Mouse (Mus musculus): ENCODE data around the gene Oxgr1. TPM values are rescaled to one million over a fixed set of nuclear protein-coding genes. Genes with fewer than 3 reads are reported as not detected.

The Oxgr1 gene
- polyA plus RNA-seq, 1 experiment = 0.04 TPM

GRCm38 (mm10) chr14:119981314-119981713 is 60.9 kb downstream of the Oxgr1 start:
- Histone ChIP-seq H3K4me3 (ENCODE audit: control insufficient read depth, insufficient read depth, low read length) (no peak overlapping the region), H3K27ac (ENCODE audit: control insufficient read depth, insufficient read depth, low read length) (no peak overlapping the region), H3K36me3 (ENCODE audit: control insufficient read depth, insufficient read depth, low read length) (no peaks in the 10 kb centered on the region), H3K27me3 (ENCODE audit: control insufficient read depth, insufficient read depth, low read length) (no peaks in the 10 kb centered on the region), H3K4me1 (replicated peaks; ENCODE audit: control insufficient read depth, insufficient read depth, low read length) (no peaks in the 10 kb centered on the region)
- DNase-seq = no peak
- TF ChIP-seq POLR2A (IDR thresholded peaks at IDR 0.05; ENCODE audit: control insufficient read depth, extremely low read depth, insufficient read depth, low read length, poor library complexity) (no peak), CTCF (IDR thresholded peaks at IDR 0.05; ENCODE audit: borderline replicate concordance, control insufficient read depth, extremely low read depth, insufficient read depth, low read length, poor library complexity) (no peak)
- WGBS = 72% methylated on average over 5 of the region's 5 CpGs

GRCm38 (mm10) chr14:119980698-119981235 is 61.5 kb downstream of the Oxgr1 start:
- no peak for DNase-seq
- Histone ChIP-seq H3K4me1 (replicated peaks; ENCODE audit: control insufficient read depth, insufficient read depth, low read length) (no peaks in the 10 kb centered on the region), H3K4me3 (ENCODE audit: control insufficient read depth, insufficient read depth, low read length) (no peak overlapping the region), H3K27ac (ENCODE audit: control insufficient read depth, insufficient read depth, low read length) (no peak overlapping the region), H3K27me3 (ENCODE audit: control insufficient read depth, insufficient read depth, low read length) (no peaks in the 10 kb centered on the region), H3K36me3 (ENCODE audit: control insufficient read depth, insufficient read depth, low read length) (no peaks in the 10 kb centered on the region)
- no peak for TF ChIP-seq POLR2A (IDR thresholded peaks at IDR 0.05; ENCODE audit: control insufficient read depth, extremely low read depth, insufficient read depth, low read length, poor library complexity)
- WGBS = 93% methylated on average over 6 of the region's 6 CpGs

Other genes with a start within 250 kb of the Oxgr1 start
- 58.9 and 64.4 TPM in 2 replicates for gene Mbnl2, start 233.2 kb upstream of the Oxgr1 start, polyA plus RNA-seq (2012; rRNA removed)

Data from thymus, adult 2 months (tissue).